Mouse (Mus musculus) liver, embryonic 14.5 days (tissue): Measurements from ENCODE around the gene Gldc. TPM values are rescaled to one million over a fixed set of nuclear protein-coding genes. Genes with fewer than 3 reads are reported as not detected.

Source experiments
- ATAC-seq: fragments of 200-750 bp; cut with Nextera tagmentation; 2 replicates; pipeline ENCODE4 v1.8.0; 2017; ENCODE audit warnings: moderate number of reproducible peaks, mild to moderate bottlenecking, moderate library complexity; ENCODE audit not compliant: insufficient read depth
- DNase-seq, 3 experiments: peaks; one replicate each; pipeline ENCODE4 v3.0.0-alpha.2; 2012 to 2013; ENCODE audit warnings: low read depth in 3 of 3, low spot score in 3 of 3
- H3K27ac ChIP-seq: fragments of 300-500 bp; sonication (generic); 2 replicates; pipeline ENCODE4 v1.5.1; 2014; ENCODE audit warnings: moderate library complexity, mild to moderate bottlenecking, control low read depth, inconsistent platforms
- H3K27me3 ChIP-seq: fragments of 300-500 bp; sonication (generic); 2 replicates; pipeline ENCODE4 v1.6.1; 2014; ENCODE audit warnings: mild to moderate bottlenecking, low read length, moderate library complexity; ENCODE audit not compliant: control insufficient read depth, insufficient read depth
- H3K36me3 ChIP-seq: fragments of 300-500 bp; sonication (generic); replicated peaks from 2 replicates; pipeline ENCODE4 v1.6.1; 2014; ENCODE audit warnings: low read depth; ENCODE audit not compliant: control insufficient read depth, insufficient read depth
- H3K4me1 ChIP-seq, 2 experiments: fragments of 200-500 bp in 1 of 2; fragments of 300-500 bp in 1 of 2; sonication (generic) in 1 of 2; replicated peaks; 2 replicates each; pipeline ENCODE4 v1.6.1; 2012 to 2014; ENCODE audit warnings: antibody characterized with exemption in 1 of 2, inconsistent platforms in 1 of 2, low read length in 1 of 2; ENCODE audit not compliant: control insufficient read depth in 2 of 2, insufficient read depth in 2 of 2
- H3K4me2 ChIP-seq: fragments of 300-500 bp; sonication (generic); 2 replicates; pipeline ENCODE4 v1.6.1; 2014; ENCODE audit warnings: low read depth, mild to moderate bottlenecking, control low read depth, moderate library complexity
- H3K4me3 ChIP-seq, 2 experiments: fragments of 200-500 bp in 1 of 2; fragments of 300-500 bp in 1 of 2; sonication (generic) in 1 of 2; 2 replicates each; pipeline ENCODE4 v1.5.1; 2012 to 2014; ENCODE audit warnings: low read depth in 2 of 2, low read length in 2 of 2, mild to moderate bottlenecking in 2 of 2, control low read depth in 1 of 2, inconsistent platforms in 1 of 2, moderate library complexity in 1 of 2; ENCODE audit not compliant: insufficient read depth in 1 of 2
- H3K9ac ChIP-seq: fragments of 300-500 bp; sonication (generic); replicated peaks from 2 replicates; pipeline ENCODE4 v1.6.1; 2014; ENCODE audit warnings: mild to moderate bottlenecking, control low read depth, moderate library complexity
- H3K9me3 ChIP-seq: fragments of 300-500 bp; sonication (generic); 2 replicates; pipeline ENCODE4 v1.6.1; 2016; ENCODE audit warnings: low read length, mixed read lengths; ENCODE audit not compliant: control insufficient read depth
- CTCF ChIP-seq: IDR thresholded peaks from 2 replicates; pipeline ENCODE4 v1.5.1; 2016; ENCODE audit warnings: antibody characterized with exemption, low read depth, control low read depth
- EP300 ChIP-seq: IDR thresholded peaks from 2 replicates; pipeline ENCODE4 v1.6.1; 2016; ENCODE audit warnings: antibody characterized with exemption, low read depth
- WGBS: fragments of 180-500 bp; shearing (Covaris S2); extraction: QIAGEN DNeasy Blood & Tissue Kit; methylation state at CpG from one replicate; pipeline ENCODE4 v1.1.7; 2014; ENCODE audit not compliant: insufficient replicate concordance; 5-methylcytosine and 5-hydroxymethylcytosine counted together
- polyA plus RNA-seq, 2 experiments: library from polyadenylated mRNA; depleted of rRNA in 1 of 2; stranded (reverse) in 1 of 2; unstranded in 1 of 2; fragments of >200 nt; fragmentation: Nextera tagmentation in 1 of 2; extraction: Ambion mirVana in 1 of 2; gene quantifications; 2 replicates each; pipeline versions ENCODE4 v1.2.1 to v1.2.3; 2012 to 2014

Gene Gldc
- polyA plus RNA-seq, 2 experiments: 15.7 to 24.6 TPM

GRCm38 (mm10) chr19:30111421-30111820 lies 63.8 kb downstream of the Gldc start:
- no peak overlapping the region for H3K27ac ChIP-seq
- H3K4me1 ChIP-seq: peaks cover 0 to 3% of the 10 kb centered on the region in 2 experiments; a peak in 1 of 4 replicates
- no peaks in the 10 kb centered on the region for H3K36me3 ChIP-seq
- H3K9ac ChIP-seq: no peak overlapping the region
- DNase-seq (no peak), ATAC-seq (no peak)
- no peaks in the 10 kb centered on the region for H3K9me3 ChIP-seq
- no peak overlapping the region for H3K4me2 ChIP-seq
- no peak overlapping the region for H3K4me3 ChIP-seq
- no peaks in the 10 kb centered on the region for H3K27me3 ChIP-seq
- TF ChIP-seq CTCF: no peak
- TF ChIP-seq EP300: no peak
- 72% methylated on average over 3 of the region's 3 CpGs for WGBS

- no peak for DNase-seq
- Histone ChIP-seq H3K9me3 (no peaks in the 10 kb centered on the region), H3K4me1 (peaks cover 0 to 3% of the 10 kb centered on the region in 2 experiments; a peak in 1 of 4 replicates), H3K9ac (no peak overlapping the region), H3K4me3 (no peak overlapping the region), H3K4me2 (no peak overlapping the region), H3K27me3 (no peaks in the 10 kb centered on the region), H3K36me3 (no peaks in the 10 kb centered on the region), H3K27ac (no peak overlapping the region)
- TF ChIP-seq EP300: no peak
- no peak for TF ChIP-seq CTCF
- WGBS: 84% methylated on average over 6 of the region's 6 CpGs
- ATAC-seq: no peak
These were observed 66.1 kb downstream of the Gldc start for GRCm38 (mm10) chr19:30109122-30109521.

- Histone ChIP-seq H3K9ac (no peak overlapping the region), H3K27me3 (no peaks in the 10 kb centered on the region), H3K27ac (no peak overlapping the region), H3K36me3 (no peaks in the 10 kb centered on the region), H3K4me2 (no peak overlapping the region), H3K4me1 (peaks cover 0 to 3% of the 10 kb centered on the region in 2 experiments; a peak in 1 of 4 replicates), H3K4me3 (no peak overlapping the region), H3K9me3 (no peaks in the 10 kb centered on the region)
- no peak for TF ChIP-seq CTCF
- no peak for TF ChIP-seq EP300
- DNase-seq: no peak
- ATAC-seq: no peak
These were observed 66.6 kb downstream of the Gldc start for GRCm38 (mm10) chr19:30108616-30109015.

- no peak overlapping the region for H3K4me2 ChIP-seq
- H3K4me1 ChIP-seq: peaks cover 0 to 3% of the 10 kb centered on the region in 2 experiments; a peak in 1 of 4 replicates
- no peaks in the 10 kb centered on the region for H3K9me3 ChIP-seq
- 63% methylated on average over 10 of the region's 10 CpGs for WGBS
- DNase-seq (peak in 2 of 3 experiments; percentile 17), ATAC-seq (no peak)
- H3K36me3 ChIP-seq: no peaks in the 10 kb centered on the region
- no peak overlapping the region for H3K9ac ChIP-seq
- TF ChIP-seq EP300 (no peak), CTCF (no peak)
- no peak overlapping the region for H3K4me3 ChIP-seq
- no peaks in the 10 kb centered on the region for H3K27me3 ChIP-seq
- H3K27ac ChIP-seq: no peak overlapping the region
These were observed 67.9 kb downstream of the Gldc start for GRCm38 (mm10) chr19:30107221-30107845.

GRCm38 (mm10) chr19:30105045-30105842 lies 70.0 kb downstream of the Gldc start:
- H3K4me2 ChIP-seq: no peak overlapping the region
- H3K4me1 ChIP-seq: no peaks in the 10 kb centered on the region; a peak in 1 of 4 replicates
- ATAC-seq: no peak
- H3K4me3 ChIP-seq: no peak overlapping the region
- H3K36me3 ChIP-seq: no peaks in the 10 kb centered on the region
- no peak overlapping the region for H3K9ac ChIP-seq
- H3K27ac ChIP-seq: no peak overlapping the region
- DNase-seq: no peak
- TF ChIP-seq EP300: no peak
- TF ChIP-seq CTCF: no peak
- WGBS: 45% methylated on average over 6 of the region's 6 CpGs
- no peaks in the 10 kb centered on the region for H3K27me3 ChIP-seq
- no peaks in the 10 kb centered on the region for H3K9me3 ChIP-seq
